Mouse (Mus musculus) embryo, embryonic 10.5 days (tissue): ENCODE data around the gene Fibcd1.

ENCODE experiments used
- DNase-seq: peaks from one replicate; pipeline ENCODE4 v3.0.0-alpha.2; 2015; ENCODE audit warnings: low spot score

Gene Fibcd1

GRCm38 (mm10) chr2:31769115-31769514, 76.7 kb downstream of the Fibcd1 start:
- DNase-seq = no peak

GRCm38 (mm10) chr2:31767815-31768214, 78.0 kb downstream of the Fibcd1 start:
- DNase-seq = no peak

- no peak for DNase-seq
Measured at GRCm38 (mm10) chr2:31767104-31767503, 78.7 kb downstream of the Fibcd1 start.
